Mouse (Mus musculus) thymus, adult 2 months (tissue): ENCODE data around the gene Nsd2. TPM values are rescaled to one million over a fixed set of nuclear protein-coding genes. Genes with fewer than 3 reads are reported as not detected.

Experiments used
- DNase-seq: peaks from one replicate; pipeline ENCODE4 v3.0.0; 2021
- H3K27ac ChIP-seq: fragments of 200-500 bp; 2 replicates; pipeline ENCODE4 v1.5.1; 2012; ENCODE audit warnings: low read length, control low read depth; ENCODE audit not compliant: control insufficient read depth, insufficient read depth
- H3K27me3 ChIP-seq: fragments of 200-500 bp; 2 replicates; pipeline ENCODE4 v1.6.1; 2012; ENCODE audit warnings: mild to moderate bottlenecking, low read length, moderate library complexity, mixed read lengths; ENCODE audit not compliant: control insufficient read depth, insufficient read depth
- H3K36me3 ChIP-seq: fragments of 200-500 bp; 2 replicates; pipeline ENCODE4 v1.6.1; 2012; ENCODE audit warnings: mild to moderate bottlenecking, low read length, moderate library complexity; ENCODE audit not compliant: control insufficient read depth, insufficient read depth
- H3K4me1 ChIP-seq: fragments of 200-500 bp; replicated peaks from 2 replicates; pipeline ENCODE4 v1.6.1; 2012; ENCODE audit warnings: low read length; ENCODE audit not compliant: control insufficient read depth, insufficient read depth
- H3K4me3 ChIP-seq: fragments of 200-500 bp; 2 replicates; pipeline ENCODE4 v1.5.1; 2012; ENCODE audit warnings: mild to moderate bottlenecking, low read length, control low read depth, moderate library complexity; ENCODE audit not compliant: control insufficient read depth, insufficient read depth
- CTCF ChIP-seq: fragments of 200-500 bp; IDR thresholded peaks from 2 replicates; pipeline ENCODE4 v1.5.1; 2012; ENCODE audit warnings: mild to moderate bottlenecking, control low read depth, low read length, moderate library complexity, borderline replicate concordance; ENCODE audit not compliant: control insufficient read depth, poor library complexity, insufficient read depth; ENCODE audit errors: extremely low read depth
- POLR2A ChIP-seq: fragments of 200-500 bp; IDR thresholded peaks from 2 replicates; pipeline ENCODE4 v1.6.1; 2012; ENCODE audit warnings: mild to moderate bottlenecking, low read length, control low read depth, moderate library complexity; ENCODE audit not compliant: control insufficient read depth, poor library complexity, insufficient read depth; ENCODE audit errors: extremely low read depth
- WGBS: fragments of 180-500 bp; shearing (Covaris S2); methylation state at CpG from one replicate; pipeline ENCODE4 v1.1.7; 2018; 5-methylcytosine and 5-hydroxymethylcytosine counted together
- polyA plus RNA-seq: library from polyadenylated mRNA; depleted of rRNA; stranded (reverse); fragments of >200 nt; gene quantifications from 2 replicates; pipeline ENCODE4 v1.2.3, GENCODE M21; 2012; rRNA removed

The Nsd2 gene
- polyA plus RNA-seq, result 53.3 and 64.8 TPM in 2 replicates

GRCm38 (mm10) chr5:33819876-33820732, at the start of gene Nsd2:
Gene Nsd2 (plus strand): TSS chr5:33820725.
- H3K27ac ChIP-seq, result peak within 1 kb of the TSS; percentile 23; the same call in 1 of the 2 replicates
- 2% methylated on average over 126 of the region's 136 CpGs for WGBS
- TF ChIP-seq POLR2A (peak; percentile 79), CTCF (no peak)
- no peaks in the 10 kb centered on the region for H3K36me3 ChIP-seq
- DNase-seq, result peak; percentile 85
- no peaks in the 10 kb centered on the region for H3K27me3 ChIP-seq
- H3K4me1 ChIP-seq, result peaks cover 8% of the 10 kb centered on the region
- peak within 1 kb of the TSS; percentile 100 for H3K4me3 ChIP-seq

- Histone ChIP-seq H3K27ac (no peak overlapping the region), H3K4me3 (no peak overlapping the region), H3K36me3 (peaks cover 20% of the 10 kb centered on the region), H3K27me3 (no peaks in the 10 kb centered on the region), H3K4me1 (peaks cover 6% of the 10 kb centered on the region)
- TF ChIP-seq POLR2A (no peak), CTCF (no peak)
- no peak for DNase-seq
Measured at GRCm38 (mm10) chr5:33777195-33777594, 43.3 kb upstream of the Nsd2 start.

- Histone ChIP-seq H3K4me3 (peak overlapping the region; percentile 87), H3K4me1 (peaks cover 12% of the 10 kb centered on the region), H3K36me3 (peaks cover 10% of the 10 kb centered on the region), H3K27me3 (no peaks in the 10 kb centered on the region), H3K27ac (no peak overlapping the region)
- 5% methylated on average over 11 of the region's 11 CpGs for WGBS
- TF ChIP-seq CTCF (no peak), POLR2A (no peak)
- DNase-seq, result no peak
Measured at GRCm38 (mm10) chr5:33781964-33782344, 38.6 kb upstream of the Nsd2 start.

- H3K27me3 ChIP-seq, result no peaks in the 10 kb centered on the region
- TF ChIP-seq POLR2A (peak; percentile 71; the same call in 1 of the 2 replicates), CTCF (no peak)
- H3K36me3 ChIP-seq, result peaks cover 5% of the 10 kb centered on the region; the same call in 1 of the 2 replicates
- H3K4me3 ChIP-seq, result peak within 1 kb of the TSS; percentile 87
- H3K27ac ChIP-seq, result no peak within 1 kb of the TSS
- under 1% methylated on average over 65 of the region's 65 CpGs for WGBS
- H3K4me1 ChIP-seq, result peaks cover 12% of the 10 kb centered on the region
- peak; percentile 93 for DNase-seq
Measured at GRCm38 (mm10) chr5:33782345-33782998, 38.1 kb upstream of the Nsd2 start, which contains the start of gene Letm1. Gene Letm1 (minus strand): TSS chr5:33782817.

GRCm38 (mm10) chr5:33782999-33783390, 37.5 kb upstream of the Nsd2 start:
- TF ChIP-seq POLR2A, result no peak
- no peak for TF ChIP-seq CTCF
- DNase-seq, result no peak
- Histone ChIP-seq H3K27me3 (no peaks in the 10 kb centered on the region), H3K36me3 (no peaks in the 10 kb centered on the region), H3K27ac (no peak overlapping the region), H3K4me3 (peak overlapping the region; percentile 87), H3K4me1 (peaks cover 12% of the 10 kb centered on the region)
- WGBS, result 16% methylated on average over 6 of the region's 6 CpGs

GRCm38 (mm10) chr5:33791912-33792643, 28.4 kb upstream of the Nsd2 start:
- Histone ChIP-seq H3K27me3 (no peaks in the 10 kb centered on the region), H3K36me3 (no peaks in the 10 kb centered on the region), H3K4me3 (no peak overlapping the region), H3K4me1 (no peaks in the 10 kb centered on the region), H3K27ac (no peak overlapping the region)
- TF ChIP-seq POLR2A, result no peak
- no peak for TF ChIP-seq CTCF
- WGBS, result 90% methylated on average over 5 of the region's 5 CpGs
- no peak for DNase-seq
